Mouse (Mus musculus) liver, embryonic 14.5 days (tissue): ENCODE measurements around the gene Psmd7. TPM values are rescaled to one million over a fixed set of nuclear protein-coding genes. Genes with fewer than 3 reads are reported as not detected.

ENCODE experiments used
- ATAC-seq: fragments of 200-750 bp; cut with Nextera tagmentation; 2 replicates; pipeline ENCODE4 v1.8.0; 2017; ENCODE audit warnings: moderate number of reproducible peaks, mild to moderate bottlenecking, moderate library complexity; ENCODE audit not compliant: insufficient read depth
- DNase-seq, 3 experiments: peaks; one replicate each; pipeline ENCODE4 v3.0.0-alpha.2; 2012 to 2013; ENCODE audit warnings: low read depth in 3 of 3, low spot score in 3 of 3
- H3K27ac ChIP-seq: fragments of 300-500 bp; sonication (generic); 2 replicates; pipeline ENCODE4 v1.5.1; 2014; ENCODE audit warnings: moderate library complexity, mild to moderate bottlenecking, control low read depth, inconsistent platforms
- H3K27me3 ChIP-seq: fragments of 300-500 bp; sonication (generic); 2 replicates; pipeline ENCODE4 v1.6.1; 2014; ENCODE audit warnings: mild to moderate bottlenecking, low read length, moderate library complexity; ENCODE audit not compliant: control insufficient read depth, insufficient read depth
- H3K36me3 ChIP-seq: fragments of 300-500 bp; sonication (generic); replicated peaks from 2 replicates; pipeline ENCODE4 v1.6.1; 2014; ENCODE audit warnings: low read depth; ENCODE audit not compliant: control insufficient read depth, insufficient read depth
- H3K4me1 ChIP-seq, 2 experiments: fragments of 200-500 bp in 1 of 2; fragments of 300-500 bp in 1 of 2; sonication (generic) in 1 of 2; replicated peaks; 2 replicates each; pipeline ENCODE4 v1.6.1; 2012 to 2014; ENCODE audit warnings: antibody characterized with exemption in 1 of 2, inconsistent platforms in 1 of 2, low read length in 1 of 2; ENCODE audit not compliant: control insufficient read depth in 2 of 2, insufficient read depth in 2 of 2
- H3K4me2 ChIP-seq: fragments of 300-500 bp; sonication (generic); 2 replicates; pipeline ENCODE4 v1.6.1; 2014; ENCODE audit warnings: low read depth, mild to moderate bottlenecking, control low read depth, moderate library complexity
- H3K4me3 ChIP-seq, 2 experiments: fragments of 200-500 bp in 1 of 2; fragments of 300-500 bp in 1 of 2; sonication (generic) in 1 of 2; 2 replicates each; pipeline ENCODE4 v1.5.1; 2012 to 2014; ENCODE audit warnings: low read depth in 2 of 2, low read length in 2 of 2, mild to moderate bottlenecking in 2 of 2, control low read depth in 1 of 2, inconsistent platforms in 1 of 2, moderate library complexity in 1 of 2; ENCODE audit not compliant: insufficient read depth in 1 of 2
- H3K9ac ChIP-seq: fragments of 300-500 bp; sonication (generic); replicated peaks from 2 replicates; pipeline ENCODE4 v1.6.1; 2014; ENCODE audit warnings: mild to moderate bottlenecking, control low read depth, moderate library complexity
- H3K9me3 ChIP-seq: fragments of 300-500 bp; sonication (generic); 2 replicates; pipeline ENCODE4 v1.6.1; 2016; ENCODE audit warnings: low read length, mixed read lengths; ENCODE audit not compliant: control insufficient read depth
- CTCF ChIP-seq: IDR thresholded peaks from 2 replicates; pipeline ENCODE4 v1.5.1; 2016; ENCODE audit warnings: antibody characterized with exemption, low read depth, control low read depth
- EP300 ChIP-seq: IDR thresholded peaks from 2 replicates; pipeline ENCODE4 v1.6.1; 2016; ENCODE audit warnings: antibody characterized with exemption, low read depth
- WGBS: fragments of 180-500 bp; shearing (Covaris S2); extraction: QIAGEN DNeasy Blood & Tissue Kit; methylation state at CpG from one replicate; pipeline ENCODE4 v1.1.7; 2014; ENCODE audit not compliant: insufficient replicate concordance; 5-methylcytosine and 5-hydroxymethylcytosine counted together
- polyA plus RNA-seq, 2 experiments: library from polyadenylated mRNA; depleted of rRNA in 1 of 2; stranded (reverse) in 1 of 2; unstranded in 1 of 2; fragments of >200 nt; fragmentation: Nextera tagmentation in 1 of 2; extraction: Ambion mirVana in 1 of 2; gene quantifications; 2 replicates each; pipeline versions ENCODE4 v1.2.1 to v1.2.3; 2012 to 2014

Gene Psmd7
- polyA plus RNA-seq, 2 experiments: 77.4 to 133 TPM

- DNase-seq: no peak
- no peaks in the 10 kb centered on the region for H3K27me3 ChIP-seq
- H3K27ac ChIP-seq: no peak overlapping the region
- TF ChIP-seq EP300: no peak
- TF ChIP-seq CTCF: no peak
- no peak for ATAC-seq
- H3K4me1 ChIP-seq: peaks cover 0 to 4% of the 10 kb centered on the region in 2 experiments; a peak in 2 of 4 replicates
- H3K9ac ChIP-seq: no peak overlapping the region
- no peaks in the 10 kb centered on the region for H3K9me3 ChIP-seq
- no peaks in the 10 kb centered on the region for H3K36me3 ChIP-seq
- no peak overlapping the region for H3K4me3 ChIP-seq
- H3K4me2 ChIP-seq: no peak overlapping the region
- 74% methylated on average over 12 of the region's 12 CpGs for WGBS
Measured at GRCm38 (mm10) chr8:107556511-107556936, 31.7 kb downstream of the Psmd7 start.

- 85% methylated on average over 10 of the region's 10 CpGs for WGBS
- Histone ChIP-seq H3K4me1 (no peaks in the 10 kb centered on the region), H3K9me3 (no peaks in the 10 kb centered on the region), H3K27ac (no peak overlapping the region), H3K36me3 (no peaks in the 10 kb centered on the region), H3K27me3 (no peaks in the 10 kb centered on the region), H3K9ac (no peak overlapping the region), H3K4me2 (no peak overlapping the region), H3K4me3 (no peak overlapping the region)
- ATAC-seq (no peak), DNase-seq (no peak)
- TF ChIP-seq CTCF: peak; percentile 10; the same call in 1 of the 2 replicates
- TF ChIP-seq EP300: no peak
Measured at GRCm38 (mm10) chr8:107555231-107555630, 33.0 kb downstream of the Psmd7 start.

GRCm38 (mm10) chr8:107552234-107552633 lies 36.0 kb downstream of the Psmd7 start:
- H3K4me3 ChIP-seq: no peak overlapping the region
- H3K27me3 ChIP-seq: no peaks in the 10 kb centered on the region
- ATAC-seq: no peak
- TF ChIP-seq EP300 (no peak), CTCF (no peak)
- 23% methylated on average over 6 of the region's 6 CpGs for WGBS
- DNase-seq: peak in 1 of 3 experiments; percentile 17
- no peaks in the 10 kb centered on the region for H3K36me3 ChIP-seq
- H3K9ac ChIP-seq: no peak overlapping the region
- no peak overlapping the region for H3K27ac ChIP-seq
- H3K9me3 ChIP-seq: no peaks in the 10 kb centered on the region
- H3K4me1 ChIP-seq: no peaks in the 10 kb centered on the region
- no peak overlapping the region for H3K4me2 ChIP-seq

- no peak for DNase-seq
- Histone ChIP-seq H3K27ac (no peak overlapping the region), H3K4me1 (peaks cover 0 to 3% of the 10 kb centered on the region in 2 experiments; a peak in 1 of 4 replicates), H3K4me2 (no peak overlapping the region), H3K9me3 (no peaks in the 10 kb centered on the region), H3K4me3 (no peak overlapping the region), H3K27me3 (no peaks in the 10 kb centered on the region), H3K9ac (no peak overlapping the region), H3K36me3 (no peaks in the 10 kb centered on the region; the same call in 1 of the 2 replicates)
- WGBS: 77% methylated on average over 8 of the region's 8 CpGs
- TF ChIP-seq EP300: no peak
- TF ChIP-seq CTCF: no peak
- no peak for ATAC-seq
Measured at GRCm38 (mm10) chr8:107546817-107547216, 41.4 kb downstream of the Psmd7 start.

GRCm38 (mm10) chr8:107546154-107546553 lies 42.1 kb downstream of the Psmd7 start:
- Histone ChIP-seq H3K4me3 (no peak overlapping the region), H3K36me3 (no peaks in the 10 kb centered on the region; the same call in 1 of the 2 replicates), H3K27ac (no peak overlapping the region), H3K9me3 (no peaks in the 10 kb centered on the region), H3K9ac (no peak overlapping the region), H3K27me3 (no peaks in the 10 kb centered on the region), H3K4me2 (no peak overlapping the region), H3K4me1 (peaks cover 0 to 3% of the 10 kb centered on the region in 2 experiments; a peak in 1 of 4 replicates)
- no peak for DNase-seq
- WGBS: 93% methylated on average over 4 of the region's 4 CpGs
- TF ChIP-seq CTCF (no peak), EP300 (no peak)
- no peak for ATAC-seq
